Mouse (Mus musculus) megakaryocyte, adult 5-6 weeks (primary cell): ENCODE measurements around the gene Kif20b. TPM values are rescaled to one million over a fixed set of nuclear protein-coding genes. Genes with fewer than 3 reads are reported as not detected.

Experiments
- ATAC-seq: 2 replicates; pipeline ENCODE4 v1.8.0; 2016; ENCODE audit warnings: mild to moderate bottlenecking, inconsistent platforms; ENCODE audit not compliant: poor library complexity, severe bottlenecking
- total RNA-seq, 2 experiments: library from RNA; stranded (forward) in 1 of 2; stranded (reverse) in 1 of 2; fragments of 153-499, 151-499 nt in 1 of 2; fragments of 221-1000, 200-1000 nt in 1 of 2; gene quantifications; 2 replicates each; pipeline versions ENCODE4 v1.2.3 to v1.2.4; 2015 to 2017

The Kif20b gene
- total RNA-seq, 2 experiments from 2014 or later = 72.8 to 96.4 TPM

GRCm38 (mm10) chr19:34912366-34912765 lies 9.8 kb upstream of the Kif20b start:
- ATAC-seq = no peak

GRCm38 (mm10) chr19:34920066-34920465 lies 2.1 kb upstream of the Kif20b start:
- ATAC-seq = no peak

DNA sequence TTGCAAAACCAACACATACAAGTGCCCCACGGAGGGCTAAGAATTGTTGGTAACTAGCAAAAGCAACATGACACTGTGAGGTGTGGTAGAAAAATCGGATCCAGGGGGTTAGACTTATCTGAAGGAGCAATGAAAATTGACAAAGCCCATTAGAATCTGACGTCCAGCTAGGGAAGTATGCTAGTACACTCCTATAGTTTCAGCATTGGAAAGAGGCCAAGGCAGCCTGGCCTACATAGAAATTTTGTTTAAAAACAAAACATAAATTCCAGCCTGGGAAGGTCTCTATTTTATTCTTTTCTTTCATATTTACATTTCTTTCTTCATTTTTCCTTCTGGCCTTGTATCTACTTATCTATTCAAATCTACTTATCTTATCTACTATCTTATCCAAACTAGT lies 1.6 kb upstream of the Kif20b start:
- ATAC-seq = no peak

GRCm38 (mm10) chr19:34921253-34921651 lies 909 bp upstream of the Kif20b start:
- ATAC-seq = no peak

- no peak for ATAC-seq
Measured at GRCm38 (mm10) chr19:34922603-34922963, 422 bp downstream of the Kif20b start.

- ATAC-seq = no peak
Measured at GRCm38 (mm10) chr19:34947206-34947605, 25.0 kb downstream of the Kif20b start.

- ATAC-seq = no peak
Measured at GRCm38 (mm10) chr19:34953842-34954541, 31.8 kb downstream of the Kif20b start.

- ATAC-seq = no peak
Measured at GRCm38 (mm10) chr19:34959369-34959768, 37.2 kb downstream of the Kif20b start.

- no peak for ATAC-seq
Measured at GRCm38 (mm10) chr19:34984742-34985141, 62.6 kb downstream of the Kif20b start.

DNA sequence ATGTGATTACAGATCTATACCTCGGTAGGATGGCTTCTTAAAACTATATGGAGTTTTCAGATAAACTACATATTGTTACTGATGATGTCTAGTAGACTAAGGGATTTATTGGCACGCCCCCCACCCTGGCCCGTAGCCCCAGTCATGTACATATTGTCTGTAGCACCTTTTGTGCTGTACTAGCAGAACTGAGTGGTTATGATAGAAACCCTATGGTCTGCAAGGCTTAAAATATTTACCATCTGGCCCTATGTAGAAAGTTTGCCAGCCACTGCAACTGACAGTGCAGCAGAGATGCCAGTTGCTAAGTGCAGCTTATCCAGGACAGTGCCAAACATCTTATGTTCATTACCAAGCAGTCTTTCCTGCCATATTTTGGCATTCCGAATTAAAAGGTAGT lies 68.3 kb downstream of the Kif20b start:
- no peak for ATAC-seq

DNA sequence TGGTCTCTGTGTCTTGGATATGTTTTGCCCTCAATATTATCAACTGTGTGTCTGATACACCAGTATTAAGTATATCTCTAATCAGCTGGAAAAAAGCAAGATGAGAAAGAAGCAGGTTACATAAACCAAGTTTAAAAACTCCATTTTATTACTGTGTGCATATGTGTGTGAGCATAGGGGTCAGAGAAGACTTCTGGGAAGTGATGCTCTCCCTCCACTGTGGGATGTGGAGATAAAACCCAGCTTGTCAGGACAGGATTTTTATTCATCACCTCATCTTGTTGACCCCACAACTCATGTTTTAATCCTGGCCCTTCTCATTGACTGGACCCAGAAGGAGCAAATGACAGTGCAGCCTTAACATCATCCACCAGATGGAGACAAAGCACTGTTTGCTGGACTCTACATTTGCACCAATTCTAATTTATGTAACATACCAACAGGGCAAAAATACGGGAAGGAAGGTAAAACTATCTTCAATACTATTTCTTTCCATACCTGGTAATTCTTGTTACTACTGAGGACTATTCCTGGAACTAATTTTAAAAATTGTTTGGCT lies 70.9 kb downstream of the Kif20b start:
- ATAC-seq = no peak

GRCm38 (mm10) chr19:35015058-35015457 lies 92.9 kb downstream of the Kif20b start:
- ATAC-seq = no peak

DNA sequence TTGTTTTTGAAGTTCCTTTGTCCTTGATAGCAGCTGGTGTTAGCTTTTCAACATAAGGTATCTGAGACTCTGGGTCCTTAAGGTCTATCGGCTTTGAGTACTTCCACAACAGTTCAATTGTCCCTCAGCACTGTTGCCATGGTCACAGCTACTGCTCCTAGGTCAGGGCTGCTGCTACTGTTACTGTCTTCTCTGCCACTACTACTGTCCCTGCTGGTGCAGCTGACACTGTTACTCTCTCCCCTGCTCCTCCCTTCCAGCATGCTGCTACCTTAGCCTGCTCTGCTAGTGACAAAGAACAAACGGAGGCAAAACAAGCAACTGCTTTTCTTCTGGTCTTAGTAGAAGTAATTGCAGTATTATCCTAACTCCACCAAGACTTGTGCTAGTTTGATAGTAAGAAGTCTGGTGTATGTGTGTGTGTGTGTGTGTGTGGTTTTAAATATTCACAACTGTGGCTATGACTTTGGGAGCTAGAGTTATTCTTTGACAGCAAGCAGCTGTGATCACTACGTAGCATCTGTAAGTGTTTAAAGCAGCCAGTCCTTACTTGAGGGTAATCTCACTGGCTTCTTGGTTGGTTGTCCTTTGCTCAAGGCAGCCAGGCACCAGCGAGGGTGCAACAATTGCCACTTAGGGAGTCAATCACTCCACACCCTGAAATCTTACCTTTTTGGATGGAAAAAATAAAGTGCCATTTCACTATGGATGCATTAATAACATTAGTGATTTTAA lies 95.5 kb downstream of the Kif20b start:
- no peak for ATAC-seq

DNA sequence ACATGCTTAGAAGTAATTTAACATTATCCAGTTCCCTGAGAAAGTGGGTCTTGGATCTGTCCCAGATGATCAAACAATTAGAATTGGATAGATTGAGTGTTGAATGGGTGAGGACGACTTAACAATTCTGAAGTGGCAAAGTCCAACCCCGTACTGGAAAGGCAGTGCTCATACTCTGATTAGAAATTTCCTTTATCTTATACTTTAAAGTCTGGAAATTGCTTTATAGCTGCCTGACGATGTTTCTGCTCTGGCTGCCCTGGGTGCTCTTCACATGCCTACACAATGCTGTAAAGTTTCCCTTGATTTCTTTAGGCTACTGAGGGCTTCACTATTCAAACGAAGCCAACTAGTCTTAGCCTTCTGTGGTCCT lies 96.0 kb downstream of the Kif20b start:
- no peak for ATAC-seq

Other genes starting within 250 kb of the Kif20b start
- not detected in 2 replicates for gene Slc16a12, start 175.1 kb upstream of the Kif20b start, total RNA-seq (2015)
- not detected in 2 replicates for gene Slc16a12, start 175.1 kb upstream of the Kif20b start, total RNA-seq (2017)
- 6.2 and 7.7 TPM in 2 replicates for gene Pank1, start 42.9 kb upstream of the Kif20b start, total RNA-seq (2015)
- 3.3 and 5.0 TPM in 2 replicates for gene Pank1, start 42.9 kb upstream of the Kif20b start, total RNA-seq (2017)